Mouse (Mus musculus) brain, adult 2 months (tissue): ENCODE results near the gene Morn1.

Source experiments
- DNase-seq: peaks from one replicate; pipeline ENCODE4 v3.0.0; 2011; ENCODE audit warnings: low read depth, low spot score

Morn1 gene

GRCm38 (mm10) chr4:155078808-155079207, 7.6 kb upstream of the Morn1 start:
- peak; percentile 74 for DNase-seq

GRCm38 (mm10) chr4:155079666-155080065, 6.7 kb upstream of the Morn1 start:
- no peak for DNase-seq

DNA sequence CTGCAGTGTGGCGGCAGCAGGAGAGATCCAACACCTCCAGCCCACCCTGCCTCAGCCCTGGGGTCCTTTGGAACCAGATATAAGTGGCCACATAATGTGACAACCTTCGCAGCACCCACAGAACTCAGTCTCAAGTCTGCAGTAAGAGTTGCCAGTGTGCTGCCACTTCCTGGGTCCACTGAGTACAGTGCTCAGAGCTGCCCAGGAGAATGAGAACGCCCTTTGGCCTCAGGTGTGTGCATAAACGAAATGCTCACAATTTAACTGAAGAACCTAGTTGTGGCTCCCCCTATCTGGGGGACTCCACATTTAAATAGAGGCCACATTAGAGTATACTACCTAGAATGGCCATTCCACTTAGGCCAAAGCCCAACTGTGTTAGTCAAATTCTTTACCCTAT, 2.8 kb upstream of the Morn1 start:
- DNase-seq, result no peak

GRCm38 (mm10) chr4:155084351-155084750, 2.0 kb upstream of the Morn1 start:
- no peak for DNase-seq

DNA sequence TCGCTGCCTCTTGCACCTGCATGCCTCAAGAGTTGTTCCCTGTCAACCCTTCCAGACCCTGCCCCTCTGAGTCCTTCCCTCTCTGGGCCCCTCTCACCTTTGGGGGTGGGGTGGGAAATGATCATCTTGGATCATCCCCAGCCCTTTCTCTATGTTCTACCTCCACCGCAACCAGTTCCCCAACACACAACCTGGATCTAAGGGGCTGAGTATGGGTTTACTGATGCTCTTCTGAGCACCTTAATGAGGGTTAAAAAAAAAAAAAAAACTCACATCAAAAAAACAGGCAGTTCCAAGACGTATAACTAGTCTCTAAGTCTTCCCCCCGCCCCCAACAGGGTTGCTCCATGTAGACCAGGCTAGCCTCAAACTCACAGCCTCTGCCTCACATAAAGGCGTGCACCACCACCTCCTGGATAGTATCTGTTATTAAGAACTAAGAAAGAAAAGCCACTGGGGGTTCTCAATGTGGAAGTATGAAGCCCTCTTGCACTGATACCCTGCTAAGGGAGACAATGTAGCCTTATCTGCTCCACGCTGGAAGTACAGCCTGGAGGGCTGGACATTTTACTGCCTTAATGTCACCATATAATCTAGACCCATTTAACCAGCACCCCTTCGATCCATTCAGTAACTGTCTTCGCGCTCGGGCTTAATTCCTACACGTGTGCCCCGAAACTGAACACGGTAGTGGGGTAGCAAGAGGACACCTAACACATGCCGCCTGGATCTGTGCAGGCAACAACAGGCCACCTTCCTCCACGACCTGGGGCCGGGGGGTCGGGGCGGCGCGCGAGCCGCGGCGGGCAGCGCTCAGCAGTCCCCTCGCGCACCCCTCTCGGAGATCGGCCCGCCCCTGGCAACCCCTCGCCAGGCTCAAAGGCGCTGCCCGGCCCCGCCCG, 920 bp upstream of the Morn1 start:
- DNase-seq, result no peak

DNA sequence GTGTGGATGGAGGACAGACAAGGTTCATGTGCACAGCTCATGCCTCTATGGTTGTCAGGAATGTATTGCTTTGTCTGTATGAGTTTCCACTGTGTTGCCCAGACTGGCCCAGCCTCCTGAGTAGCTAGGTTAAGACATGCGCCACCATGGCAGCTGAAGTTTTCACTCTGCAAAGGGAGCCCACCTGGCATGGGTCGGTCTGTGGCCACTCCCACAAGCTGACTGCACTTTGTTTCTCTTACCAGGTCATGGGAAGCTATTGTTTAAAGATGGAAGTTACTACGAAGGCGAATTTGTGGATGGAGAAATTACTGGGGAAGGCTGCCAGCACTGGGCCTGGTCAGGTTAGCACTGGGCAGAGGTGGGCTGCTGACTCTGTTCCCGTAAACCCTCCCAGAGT, 2.9 kb downstream of the Morn1 start:
- no peak for DNase-seq

DNA sequence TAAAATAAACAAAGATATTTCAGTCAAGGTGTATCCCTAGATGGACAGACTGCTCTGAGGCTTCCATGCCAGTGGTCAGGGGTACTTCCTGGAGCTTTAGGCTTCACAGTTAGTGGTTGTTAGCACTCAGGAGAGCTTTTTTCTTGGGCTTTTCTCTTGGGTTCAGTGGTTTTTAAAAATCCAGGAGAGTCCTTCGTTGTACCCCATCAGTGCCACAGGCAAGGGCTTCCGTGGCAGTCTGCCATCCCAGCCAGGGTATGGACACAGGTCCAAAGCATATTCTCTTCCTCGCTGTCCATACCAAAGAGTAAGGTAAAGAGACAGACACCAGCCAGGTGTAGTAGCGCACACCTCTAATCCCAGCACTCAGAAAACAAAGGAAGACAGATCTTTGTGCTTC, 3.8 kb downstream of the Morn1 start:
- no peak for DNase-seq

DNA sequence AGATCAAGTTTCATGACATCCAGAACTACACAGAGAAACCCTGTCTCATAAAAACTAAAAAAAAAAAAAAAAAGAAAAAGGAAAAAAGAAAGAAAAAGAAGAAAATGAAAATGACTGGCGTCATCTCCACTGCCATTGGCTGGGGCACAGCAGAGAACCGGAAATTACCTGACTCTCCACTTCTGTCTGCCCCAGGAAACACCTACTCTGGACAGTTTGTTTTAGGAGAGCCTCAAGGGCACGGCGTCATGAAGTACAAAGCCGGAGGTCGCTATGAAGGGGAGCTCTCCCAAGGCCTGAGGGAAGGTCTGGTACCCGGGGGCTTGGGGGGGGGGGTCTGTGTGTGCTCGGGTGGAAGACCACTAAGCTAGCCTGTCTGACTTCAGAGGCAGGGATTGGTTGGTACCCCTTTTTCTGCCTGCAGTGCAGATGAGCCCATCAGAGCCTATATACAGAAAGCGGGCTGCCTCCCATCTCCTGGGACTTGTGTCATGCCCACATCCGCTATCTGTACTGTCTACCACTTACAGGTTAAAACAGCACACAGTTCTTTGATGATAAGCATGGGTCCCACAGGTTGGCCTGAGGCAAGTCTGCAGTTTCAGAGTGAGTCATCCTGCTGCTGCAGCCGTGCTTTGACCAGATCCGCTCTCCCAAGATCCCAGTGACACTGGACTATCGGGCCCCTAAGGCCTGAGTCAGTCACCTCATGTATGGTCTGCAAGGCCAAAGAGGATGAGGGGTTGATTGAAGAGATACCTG, 4.5 kb downstream of the Morn1 start:
- DNase-seq, result no peak

DNA sequence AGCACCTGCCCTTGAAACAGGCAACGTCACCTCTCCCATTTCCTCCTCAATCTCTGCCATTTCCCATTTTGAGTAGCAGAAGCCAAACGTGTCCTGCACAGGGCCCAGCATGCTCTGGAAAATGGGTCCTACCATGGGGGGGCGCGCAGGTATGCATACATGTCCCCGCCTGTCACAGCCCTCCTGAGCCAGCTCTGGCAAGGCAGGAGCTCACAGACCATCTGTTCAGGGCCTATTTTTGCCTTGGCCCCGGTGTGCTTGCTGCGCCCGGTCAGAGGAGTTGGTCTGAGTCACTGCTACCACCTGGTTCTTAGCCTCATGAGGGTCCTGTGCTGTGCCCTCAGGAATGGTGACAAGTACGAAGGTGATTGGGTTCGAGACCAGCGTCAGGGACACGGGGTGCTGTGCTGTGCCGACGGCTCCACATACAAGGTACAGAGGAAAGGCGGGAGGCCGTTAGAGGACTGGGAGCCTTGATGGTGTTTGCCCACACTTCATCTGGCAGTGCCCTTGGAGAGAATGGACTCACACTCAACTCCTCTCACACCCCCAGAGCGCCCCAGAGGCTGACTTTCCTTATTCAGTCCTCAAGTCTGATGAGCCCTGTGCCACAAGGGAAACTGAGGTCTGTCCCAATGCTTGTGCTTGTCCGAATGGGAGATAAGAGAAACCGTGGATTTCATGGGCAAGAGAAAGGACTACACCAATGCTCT, 6.5 kb downstream of the Morn1 start:
- DNase-seq, result peak; percentile 98

DNA sequence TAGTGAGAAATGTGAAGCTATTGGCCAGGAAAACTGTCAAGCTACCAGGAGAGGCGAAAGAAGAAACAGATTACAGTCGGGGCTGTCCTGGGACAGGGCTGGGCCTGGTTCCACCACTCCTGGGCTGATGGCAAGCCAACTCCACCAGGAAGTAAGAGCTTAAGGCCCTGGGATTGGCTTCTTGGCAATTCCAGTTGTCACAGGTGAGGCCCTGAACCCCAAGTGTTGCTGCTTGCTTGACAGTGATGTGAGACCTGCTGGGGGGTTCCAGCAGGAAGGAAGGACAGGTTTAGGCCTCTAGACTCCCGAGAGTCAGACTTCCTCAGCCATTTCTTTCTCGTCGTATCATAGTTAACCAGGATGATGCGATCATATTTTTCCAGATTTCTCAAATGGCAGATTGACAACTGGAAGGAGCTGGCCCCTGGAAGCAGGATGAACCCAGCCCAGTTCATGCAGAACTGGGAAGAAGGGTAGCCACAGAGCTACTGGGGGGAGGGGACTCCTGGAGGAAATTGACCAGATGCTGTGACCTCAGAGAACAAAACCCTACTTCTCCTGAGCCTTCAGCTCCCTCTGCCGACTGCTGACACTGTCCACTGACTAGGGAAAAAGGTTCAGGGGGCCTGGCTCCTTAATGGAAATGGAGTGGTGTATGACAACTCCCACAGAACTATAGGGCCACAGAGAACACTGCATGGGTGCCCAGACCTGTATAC, 7.2 kb downstream of the Morn1 start:
- no peak for DNase-seq

- DNase-seq, result peak; percentile 68
Measured at GRCm38 (mm10) chr4:155094565-155094964, 8.2 kb downstream of the Morn1 start.

DNA sequence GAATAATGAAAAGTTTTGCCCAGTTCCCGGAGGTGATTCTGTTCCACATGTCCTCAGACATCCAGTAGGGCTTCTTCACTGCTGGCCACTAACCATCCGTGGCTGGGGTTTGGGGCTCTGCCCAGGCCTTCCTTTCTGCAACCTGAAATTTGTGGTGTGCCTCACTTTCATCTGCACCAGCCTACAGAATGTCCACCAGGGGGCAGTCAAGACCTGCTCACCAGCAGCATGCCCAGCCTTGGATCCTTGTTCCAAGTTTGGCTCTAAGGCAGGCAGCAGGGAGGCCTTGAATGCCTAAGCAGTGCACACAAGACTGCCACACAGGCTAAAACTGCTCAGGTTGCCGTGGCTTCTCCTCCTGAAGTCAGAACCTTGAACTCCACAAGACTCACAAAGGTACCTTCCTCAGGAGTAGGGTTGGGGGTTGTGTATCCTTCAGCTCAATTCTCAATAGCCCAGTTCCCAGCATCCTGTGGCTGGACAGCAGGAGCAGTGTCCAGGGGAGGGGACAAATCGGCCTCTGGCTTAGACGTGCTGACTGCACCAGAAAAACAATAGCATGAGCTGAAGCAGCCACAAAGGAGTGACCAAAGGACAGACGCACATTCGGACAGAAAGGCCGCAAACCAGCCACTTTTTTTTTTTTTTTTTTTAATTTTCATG, 9.0 kb downstream of the Morn1 start:
- DNase-seq, result peak; percentile 98

DNA sequence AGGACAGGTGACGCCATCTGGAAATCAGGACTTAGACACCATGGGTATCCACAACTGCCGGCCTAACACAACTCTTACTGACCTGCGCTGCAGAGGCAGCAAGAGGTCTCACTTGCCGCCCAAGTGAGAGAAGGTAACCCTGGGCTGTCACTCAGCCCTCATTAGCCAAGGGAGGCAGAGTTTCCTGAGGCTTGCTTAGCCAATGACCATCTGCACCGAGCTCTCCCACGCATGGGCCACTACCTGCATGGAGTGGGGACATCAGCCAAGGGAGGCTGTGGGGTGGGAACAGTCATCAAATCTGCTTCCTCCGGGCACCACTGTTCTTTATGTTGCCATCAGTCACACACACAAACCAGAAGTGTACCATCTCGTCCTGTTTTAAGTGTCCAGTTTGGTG, 9.6 kb downstream of the Morn1 start:
- DNase-seq, result peak; percentile 91

DNA sequence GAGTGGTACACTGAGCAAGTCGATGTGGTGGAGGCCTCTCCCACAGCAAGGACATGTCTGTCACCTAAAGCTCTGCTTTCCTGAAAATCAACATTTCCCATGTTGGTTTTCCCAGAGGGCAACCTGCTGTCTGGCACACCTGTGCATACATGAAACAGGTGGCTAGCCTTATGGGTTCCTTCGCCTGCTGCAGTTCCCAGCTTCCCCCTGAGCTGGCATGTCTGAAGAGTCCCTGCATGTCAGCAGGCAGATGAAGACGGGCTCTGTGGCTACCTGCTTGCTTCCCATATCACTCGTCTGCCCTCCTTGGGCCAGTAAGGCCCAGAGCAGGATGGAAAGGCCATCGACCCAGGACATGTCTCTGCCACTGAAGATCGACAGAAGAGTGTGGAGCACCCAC, 11.1 kb downstream of the Morn1 start:
- DNase-seq, result peak; percentile 30

- no peak for DNase-seq
Measured at GRCm38 (mm10) chr4:155098572-155098971, 12.2 kb downstream of the Morn1 start.

DNA sequence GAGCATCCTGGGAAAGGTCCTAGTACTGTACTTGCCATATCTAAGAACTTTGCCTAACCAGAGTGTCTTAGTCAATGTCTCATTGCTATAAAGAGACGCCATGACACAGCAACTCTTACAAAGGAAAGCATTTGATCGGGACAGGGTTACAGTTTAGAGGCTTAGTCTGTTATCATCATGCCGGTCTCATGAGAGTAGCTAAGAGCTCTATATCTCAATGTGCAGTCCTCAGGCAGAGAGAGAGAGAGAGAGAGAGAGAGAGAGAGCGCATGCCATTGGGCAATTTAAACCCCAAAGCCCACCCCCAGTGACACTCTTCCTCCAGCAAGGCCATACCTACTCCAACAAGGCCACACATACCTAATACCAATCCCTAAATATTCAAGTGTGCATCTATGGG, 21.5 kb downstream of the Morn1 start:
- no peak for DNase-seq

GRCm38 (mm10) chr4:155109471-155109870, 23.1 kb downstream of the Morn1 start:
- DNase-seq, result no peak

DNA sequence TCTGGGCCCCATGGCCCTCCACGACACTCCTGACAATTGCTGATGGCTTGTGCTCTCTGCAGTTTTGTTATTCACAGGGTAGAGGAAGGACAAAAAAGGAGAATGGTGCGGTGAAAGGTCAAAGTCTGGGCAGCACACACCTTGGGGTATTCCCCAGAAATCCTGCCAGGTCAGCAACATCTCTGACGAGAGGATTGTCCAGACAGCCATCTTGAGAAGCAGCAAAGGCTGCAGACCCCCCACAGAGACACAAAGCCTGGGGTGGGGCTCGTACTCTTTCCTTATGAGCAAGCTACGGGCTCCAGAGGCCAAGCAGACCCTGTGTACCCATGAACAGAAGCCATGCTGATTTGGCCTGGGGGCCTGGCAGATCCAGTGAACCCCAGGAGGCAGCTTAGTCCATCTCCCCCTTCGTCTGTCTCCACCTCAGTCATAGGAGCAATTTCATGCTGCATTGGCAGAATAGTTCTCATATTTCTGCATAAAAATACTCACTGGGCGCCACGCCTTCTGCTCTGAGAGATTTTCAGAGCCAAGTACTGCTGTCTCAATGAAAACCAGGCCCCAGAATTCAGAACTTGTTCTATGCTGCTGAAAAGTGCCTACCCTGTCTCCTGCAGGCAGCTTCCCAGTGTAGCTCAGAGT, 27.5 kb downstream of the Morn1 start:
- DNase-seq, result peak; percentile 52

GRCm38 (mm10) chr4:155116607-155117006, 30.2 kb downstream of the Morn1 start:
- no peak for DNase-seq

- DNase-seq, result peak; percentile 32
Measured at GRCm38 (mm10) chr4:155117396-155117978, 31.1 kb downstream of the Morn1 start.
